Mouse (Mus musculus) forebrain, embryonic 14.5 days (tissue): ENCODE results near the gene Fgfr2. TPM values are rescaled to one million over a fixed set of nuclear protein-coding genes. Genes with fewer than 3 reads are reported as not detected.
A peak's percentile ranks its signal among the peaks of the same experiment; 100 is the strongest.
"Not testable (repeated sequence)": the region's sequence is repeated elsewhere in the genome, so short reads cannot be mapped to it uniquely, and the experiment has no call there.

Experiments
- ATAC-seq: fragments of 200-750 bp; cut with Nextera tagmentation; 2 replicates; pipeline ENCODE4 v1.8.0; 2017; ENCODE audit warnings: mild to moderate bottlenecking, moderate library complexity
- DNase-seq: peaks from one replicate; pipeline ENCODE4 v3.0.0-alpha.2; 2015; ENCODE audit warnings: low spot score
- H3K27ac ChIP-seq: fragments of 300-500 bp; sonication (generic); 2 replicates; pipeline ENCODE4 v1.5.1; 2014; ENCODE audit warnings: low read depth, mild to moderate bottlenecking, control low read depth, low read length, moderate library complexity
- H3K27me3 ChIP-seq: fragments of 300-500 bp; sonication (generic); replicated peaks from 2 replicates; pipeline ENCODE4 v1.6.1; 2014; ENCODE audit warnings: low read length, control low read depth, mixed read lengths; ENCODE audit not compliant: control insufficient read depth, insufficient read depth
- H3K36me3 ChIP-seq: fragments of 300-500 bp; sonication (generic); 2 replicates; pipeline ENCODE4 v1.6.1; 2014; ENCODE audit warnings: low read length, control low read depth; ENCODE audit not compliant: control insufficient read depth, insufficient read depth
- H3K4me1 ChIP-seq: fragments of 300-500 bp; sonication (generic); 2 replicates; pipeline ENCODE4 v1.6.1; 2014; ENCODE audit warnings: antibody characterized with exemption, low read length, control low read depth; ENCODE audit not compliant: control insufficient read depth, insufficient read depth
- H3K4me2 ChIP-seq: fragments of 300-500 bp; sonication (generic); 2 replicates; pipeline ENCODE4 v1.6.1; 2014; ENCODE audit warnings: mild to moderate bottlenecking, control low read depth, low read length
- H3K4me3 ChIP-seq: fragments of 300-500 bp; sonication (generic); 2 replicates; pipeline ENCODE4 v1.5.1; 2014; ENCODE audit warnings: low read depth, low read length, control low read depth
- H3K9ac ChIP-seq: fragments of 300-500 bp; sonication (generic); 2 replicates; pipeline ENCODE4 v1.6.1; 2014; ENCODE audit warnings: mild to moderate bottlenecking, low read length, control low read depth, moderate library complexity
- H3K9me3 ChIP-seq: fragments of 300-500 bp; sonication (generic); replicated peaks from 2 replicates; pipeline ENCODE4 v1.6.1; 2016; ENCODE audit warnings: low read length, control low read depth, mixed read lengths; ENCODE audit not compliant: control insufficient read depth
- WGBS: fragments of 180-500 bp; shearing (Covaris S2); extraction: QIAGEN DNeasy Blood & Tissue Kit; methylation state at CpG from one replicate; pipeline ENCODE4 v1.1.7; 2014; 5-methylcytosine and 5-hydroxymethylcytosine counted together
- polyA plus RNA-seq: library from polyadenylated mRNA; unstranded; fragments of >200 nt; fragmentation: Nextera tagmentation; extraction: Ambion mirVana; gene quantifications from 2 replicates; pipeline ENCODE4 v1.2.1, GENCODE M21; 2014

The Fgfr2 gene
- polyA plus RNA-seq, 1 experiment from 2014 or later, result 35.9 TPM

DNA sequence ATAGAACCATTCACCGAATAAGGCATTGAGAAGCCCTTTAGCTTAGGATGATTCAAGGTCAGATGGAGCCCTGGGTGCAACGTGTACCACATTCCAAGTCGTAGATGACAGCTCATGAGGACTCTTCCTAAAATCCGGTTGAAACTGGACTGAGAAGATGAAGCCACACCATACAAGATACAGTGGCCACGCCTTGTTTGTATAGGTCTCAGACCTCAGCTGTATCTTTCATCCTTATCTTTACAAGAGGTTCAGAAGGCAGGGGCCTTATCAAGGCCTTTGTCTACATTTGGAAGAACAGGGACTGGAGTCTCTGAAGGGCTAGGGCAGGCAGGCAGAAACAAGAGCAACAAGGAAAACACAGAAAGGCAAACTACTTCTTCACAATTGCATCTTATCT lies 2974.2 kb downstream of the Fgfr2 start:
- Histone ChIP-seq H3K27me3 (no peaks in the 10 kb centered on the region), H3K4me3 (no peak overlapping the region), H3K27ac (no peak overlapping the region), H3K36me3 (no peaks in the 10 kb centered on the region), H3K9me3 (no peaks in the 10 kb centered on the region), H3K4me2 (no peak overlapping the region), H3K4me1 (no peaks in the 10 kb centered on the region), H3K9ac (no peak overlapping the region)
- WGBS, result 89% methylated on average over 5 of the region's 5 CpGs
- DNase-seq (no peak), ATAC-seq (no peak)

DNA sequence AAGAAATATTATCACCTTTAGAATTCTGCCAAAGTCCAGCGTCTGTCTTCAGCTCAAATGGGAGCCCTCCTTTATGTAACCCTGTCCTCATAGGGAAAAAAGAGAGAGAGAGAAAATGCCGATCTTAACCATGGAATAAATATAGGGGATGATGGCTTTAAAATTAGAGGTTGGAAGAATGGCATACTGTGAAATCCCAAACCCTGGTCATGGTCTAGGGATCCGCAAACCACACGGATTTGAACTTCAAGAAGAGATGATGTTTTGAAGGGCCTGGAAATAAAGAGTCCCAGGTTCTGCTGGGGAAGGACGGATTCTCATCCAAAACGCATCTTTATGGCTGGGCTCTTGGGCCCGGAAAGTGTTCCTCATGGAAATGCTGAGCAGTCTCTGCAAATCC lies 2975.9 kb downstream of the Fgfr2 start:
- no peak for DNase-seq
- WGBS, result 82% methylated on average over 7 of the region's 7 CpGs
- Histone ChIP-seq H3K27ac (no peak overlapping the region), H3K4me2 (no peak overlapping the region), H3K27me3 (no peaks in the 10 kb centered on the region), H3K9ac (no peak overlapping the region), H3K4me3 (no peak overlapping the region), H3K4me1 (no peaks in the 10 kb centered on the region), H3K36me3 (no peaks in the 10 kb centered on the region), H3K9me3 (no peaks in the 10 kb centered on the region)
- no peak for ATAC-seq

DNA sequence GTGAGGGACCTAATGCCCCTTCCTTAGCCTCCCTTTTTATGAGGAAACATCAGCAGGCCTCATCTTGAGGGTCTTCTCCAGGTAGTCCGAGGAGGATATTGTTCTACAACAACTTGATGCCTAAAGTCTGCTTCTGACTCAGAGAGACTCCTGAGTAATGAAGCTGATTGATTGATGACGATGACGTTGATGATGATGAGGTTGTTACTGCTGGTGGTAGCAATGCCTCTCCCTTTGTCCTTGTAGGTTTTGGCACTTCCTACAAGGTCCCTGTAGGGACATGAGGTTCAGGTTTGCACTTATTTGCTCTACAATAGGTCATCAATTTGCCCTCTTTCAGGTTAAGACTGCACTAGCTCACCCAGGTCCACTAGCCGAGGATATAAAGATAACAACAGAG lies 2977.9 kb downstream of the Fgfr2 start:
- no peaks in the 10 kb centered on the region for H3K4me1 ChIP-seq
- H3K9ac ChIP-seq, result no peak overlapping the region
- WGBS, result 91% methylated on average over 4 of the region's 4 CpGs
- DNase-seq, result no peak
- H3K4me3 ChIP-seq, result no peak overlapping the region
- no peak for ATAC-seq
- no peak overlapping the region for H3K4me2 ChIP-seq
- no peak overlapping the region for H3K27ac ChIP-seq
- no peaks in the 10 kb centered on the region for H3K27me3 ChIP-seq
- no peaks in the 10 kb centered on the region for H3K36me3 ChIP-seq
- H3K9me3 ChIP-seq, result no peaks in the 10 kb centered on the region

DNA sequence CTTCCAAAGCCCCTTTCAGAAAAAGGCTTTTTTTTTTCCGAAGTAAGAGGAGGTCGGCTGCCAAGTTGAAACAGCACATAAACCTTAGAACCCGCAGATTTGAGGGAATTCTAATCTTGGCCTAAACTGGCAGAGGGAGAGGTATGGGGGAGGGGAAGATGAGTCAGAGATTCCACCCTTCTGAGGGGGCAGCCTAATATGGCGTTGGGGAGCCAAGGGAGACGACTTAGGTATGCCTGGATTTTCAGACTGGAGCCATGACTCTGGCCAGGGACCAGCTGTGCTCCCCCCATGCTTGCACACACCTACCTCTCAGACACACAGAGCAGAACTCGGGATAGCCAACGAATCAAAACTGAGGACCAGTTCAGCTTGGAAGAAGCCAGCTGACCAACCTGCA lies 2979.8 kb downstream of the Fgfr2 start:
- Histone ChIP-seq H3K4me3 (no peak overlapping the region), H3K9ac (no peak overlapping the region), H3K4me2 (no peak overlapping the region), H3K27me3 (no peaks in the 10 kb centered on the region), H3K4me1 (no peaks in the 10 kb centered on the region), H3K36me3 (no peaks in the 10 kb centered on the region), H3K9me3 (no peaks in the 10 kb centered on the region), H3K27ac (no peak overlapping the region)
- WGBS, result 79% methylated on average over 7 of the region's 7 CpGs
- ATAC-seq (no peak), DNase-seq (no peak)

DNA sequence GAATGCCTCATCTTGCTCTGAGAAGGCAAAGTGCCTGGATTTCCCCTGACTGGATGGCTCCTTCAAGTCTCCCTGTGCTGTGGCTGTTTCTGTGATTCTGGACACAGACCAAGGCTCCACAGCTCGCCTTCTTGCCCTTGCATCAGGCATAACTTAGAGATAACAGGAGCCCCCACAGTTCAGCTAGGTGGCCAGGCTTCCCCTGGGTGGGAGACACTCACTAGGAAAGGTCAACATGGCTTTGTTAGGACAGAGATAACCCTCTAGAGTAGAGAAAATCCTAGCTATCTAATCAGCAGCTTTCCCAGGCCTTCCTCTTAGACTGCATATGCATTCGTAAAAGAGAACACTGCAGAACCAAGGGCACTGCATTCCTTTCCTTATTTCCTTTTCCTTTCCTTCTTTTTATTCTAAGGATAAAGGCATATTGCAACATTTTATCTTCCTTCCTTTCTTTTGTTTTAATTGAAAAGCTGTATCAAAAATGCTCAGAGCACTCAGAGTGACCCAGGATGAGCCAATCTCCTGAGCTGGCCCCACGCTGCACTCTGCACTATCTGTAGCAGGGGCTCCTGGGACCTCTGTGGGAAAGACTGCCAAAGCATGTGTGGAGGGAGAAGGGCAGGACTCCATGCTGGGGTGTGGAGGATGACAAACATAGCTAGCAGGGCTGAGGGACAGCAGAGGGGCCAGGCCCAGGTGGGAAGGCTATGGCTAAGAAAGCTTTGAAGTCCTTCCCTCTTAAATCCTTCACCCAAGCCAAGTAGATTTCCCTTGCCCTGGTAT lies 2981.9 kb downstream of the Fgfr2 start:
- Histone ChIP-seq H3K4me1 (no peaks in the 10 kb centered on the region), H3K9ac (no peak overlapping the region), H3K4me3 (no peak overlapping the region), H3K9me3 (no peaks in the 10 kb centered on the region), H3K4me2 (no peak overlapping the region), H3K36me3 (no peaks in the 10 kb centered on the region), H3K27ac (no peak overlapping the region), H3K27me3 (no peaks in the 10 kb centered on the region)
- ATAC-seq, result no peak
- 80% methylated on average over 3 of the region's 3 CpGs for WGBS
- no peak for DNase-seq

DNA sequence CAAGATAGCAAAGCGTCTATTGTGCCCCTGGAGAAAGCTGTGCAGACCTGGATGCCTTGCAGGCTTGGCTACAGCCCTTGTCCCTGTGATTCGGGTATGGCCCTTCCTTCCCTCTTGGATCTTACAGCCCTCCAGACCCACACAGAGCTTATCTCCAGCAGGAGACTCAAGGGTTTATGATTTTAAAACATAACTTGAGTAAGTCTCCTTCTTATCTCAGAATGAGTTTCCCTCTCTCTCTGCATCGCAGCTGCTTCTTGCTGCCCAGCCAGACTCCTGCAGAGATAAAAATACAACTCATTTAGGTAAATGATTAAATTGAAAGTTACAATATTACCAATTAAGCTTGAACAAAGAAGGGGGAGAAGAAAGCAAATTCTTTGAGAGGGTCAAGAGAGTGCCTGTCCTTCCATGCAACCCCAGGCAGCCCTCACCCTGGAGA lies 2988.2 kb downstream of the Fgfr2 start:
- Histone ChIP-seq H3K4me1 (no peaks in the 10 kb centered on the region), H3K9ac (no peak overlapping the region), H3K27me3 (no peaks in the 10 kb centered on the region), H3K4me2 (no peak overlapping the region), H3K9me3 (no peaks in the 10 kb centered on the region), H3K36me3 (no peaks in the 10 kb centered on the region), H3K27ac (no peak overlapping the region), H3K4me3 (no peak overlapping the region)
- ATAC-seq, result no peak
- no peak for DNase-seq
- 72% methylated on average over 3 of the region's 3 CpGs for WGBS

DNA sequence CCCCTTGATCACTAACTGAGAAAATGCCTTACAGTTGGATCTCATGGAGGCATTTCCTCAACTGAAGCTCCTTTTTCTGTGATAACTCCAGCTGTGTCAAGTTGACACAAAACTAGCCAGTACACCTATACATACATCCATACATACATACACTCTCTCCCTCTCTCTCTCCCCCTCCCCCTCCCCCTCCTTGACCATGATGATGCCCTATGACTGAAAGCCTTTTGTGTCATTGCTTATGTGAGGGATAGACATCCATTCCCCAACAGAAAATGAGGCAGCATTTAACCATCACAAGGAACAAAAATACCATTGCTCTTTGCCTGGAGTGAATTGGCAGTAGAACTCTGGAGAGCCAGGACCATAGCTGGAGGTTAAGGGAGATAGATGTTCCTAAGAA lies 2988.7 kb downstream of the Fgfr2 start:
- not testable (repeated sequence) for H3K4me2 ChIP-seq, H3K27ac ChIP-seq, H3K9ac ChIP-seq, H3K27me3 ChIP-seq, H3K9me3 ChIP-seq, ATAC-seq, H3K4me1 ChIP-seq, DNase-seq, H3K4me3 ChIP-seq, H3K36me3 ChIP-seq

DNA sequence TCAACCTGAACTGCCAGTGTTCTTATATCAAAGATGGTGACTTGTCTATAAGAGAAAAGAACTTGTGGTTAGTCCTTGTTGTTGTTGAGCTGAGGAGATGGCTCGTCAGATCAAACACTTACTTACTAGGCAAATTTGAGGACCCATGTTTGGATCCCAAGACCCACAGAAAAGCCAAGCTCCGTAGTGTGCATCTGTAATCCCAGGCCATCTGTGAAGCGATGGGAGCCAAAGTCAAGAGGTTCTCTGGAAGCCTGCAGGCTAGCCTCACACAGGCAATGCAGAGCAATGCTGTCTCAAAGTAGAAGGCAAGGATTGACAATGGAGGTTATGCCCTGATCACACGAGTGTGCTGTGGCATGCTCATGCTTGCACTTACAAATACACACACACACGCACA lies 2992.9 kb downstream of the Fgfr2 start:
- Histone ChIP-seq H3K9me3 (no peaks in the 10 kb centered on the region), H3K36me3 (no peaks in the 10 kb centered on the region), H3K27me3 (no peaks in the 10 kb centered on the region), H3K4me2 (no peak overlapping the region), H3K4me1 (no peaks in the 10 kb centered on the region), H3K9ac (no peak overlapping the region), H3K27ac (no peak overlapping the region), H3K4me3 (no peak overlapping the region)
- DNase-seq (peak; percentile 42), ATAC-seq (no peak)
- 77% methylated on average over 5 of the region's 5 CpGs for WGBS

DNA sequence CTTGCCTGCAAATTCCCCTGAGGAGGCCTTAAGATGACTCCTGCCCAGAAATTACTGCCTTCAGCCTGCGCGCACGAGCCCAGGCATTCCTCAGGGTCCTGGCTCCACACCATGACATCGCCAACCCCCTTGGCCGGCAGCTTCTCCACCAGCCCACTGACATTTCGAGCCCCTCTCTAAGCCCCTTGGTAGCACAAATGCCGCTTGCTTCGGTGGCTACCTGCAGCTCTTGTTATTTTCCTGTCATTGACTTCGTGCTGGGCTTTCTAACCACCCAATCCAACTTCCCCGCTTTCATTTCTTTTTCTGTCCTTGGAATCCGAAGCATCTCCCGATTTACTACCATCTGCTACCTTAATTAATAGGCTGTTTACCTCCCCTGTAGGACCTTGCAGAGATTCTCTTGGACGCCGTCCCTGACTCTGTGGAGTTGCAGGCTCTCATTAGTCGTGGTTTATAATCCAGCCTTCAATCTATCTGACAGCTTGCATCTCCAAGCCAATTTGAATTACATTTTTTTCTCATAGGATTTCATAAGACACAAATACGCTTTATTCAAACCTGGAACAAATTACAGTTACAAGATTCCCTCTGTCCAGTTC lies 2993.7 kb downstream of the Fgfr2 start:
- Histone ChIP-seq H3K27me3 (no peaks in the 10 kb centered on the region), H3K4me3 (no peak overlapping the region), H3K4me1 (no peaks in the 10 kb centered on the region), H3K9me3 (no peaks in the 10 kb centered on the region), H3K27ac (no peak overlapping the region; the same call in 1 of the 2 replicates), H3K9ac (no peak overlapping the region), H3K36me3 (no peaks in the 10 kb centered on the region), H3K4me2 (peak overlapping the region; percentile 2; the same call in 1 of the 2 replicates)
- peak; percentile 71; the same call in 1 of the 2 replicates for ATAC-seq
- peak; percentile 86 for DNase-seq
- WGBS, result 18% methylated on average over 16 of the region's 16 CpGs
